Mouse (Mus musculus) E14TG2a.4 (cell line): ENCODE results near the gene Rec114.

ENCODE experiments used
- CTCF ChIP-seq: conservative IDR thresholded peaks from 2 replicates; pipeline ENCODE4 v1.5.1; 2014; ENCODE audit warnings: low read length
- NANOG ChIP-seq: IDR thresholded peaks from 2 replicates; pipeline ENCODE4 v1.6.1; 2014; ENCODE audit warnings: borderline replicate concordance, low read length, mixed read lengths
- POU5F1 ChIP-seq: IDR thresholded peaks from 2 replicates; pipeline ENCODE4 v1.6.1; 2014; ENCODE audit warnings: low read length, borderline replicate concordance

DNA sequence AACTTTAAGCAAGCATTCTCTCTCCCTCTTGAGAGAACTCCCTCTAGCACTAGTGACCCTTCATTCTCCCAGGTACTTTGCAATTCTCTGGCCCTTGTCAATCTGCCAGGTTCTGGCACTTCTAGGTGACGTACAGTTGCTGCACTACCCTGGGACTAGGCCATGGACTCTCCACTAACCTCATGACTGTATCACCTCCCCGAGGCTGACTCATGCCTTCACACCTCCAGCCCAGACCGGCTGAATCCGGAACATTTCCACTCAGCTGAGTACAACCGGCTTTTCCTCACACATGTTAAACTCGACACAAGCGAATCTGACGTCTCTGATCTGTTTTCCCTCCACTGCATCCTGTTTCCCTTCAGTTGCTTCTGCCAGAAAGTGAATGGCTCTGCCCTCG lies 4.0 kb downstream of the Rec114 start:
- TF ChIP-seq CTCF, result no peak
- TF ChIP-seq POU5F1, result no peak
- no peak for TF ChIP-seq NANOG
